Mouse (Mus musculus) 416B (cell line): ENCODE measurements around the gene App.

Source experiments
- DNase-seq: peaks from one replicate; pipeline ENCODE4 v3.0.0; 2011; ENCODE audit warnings: low read depth

The App gene

DNA sequence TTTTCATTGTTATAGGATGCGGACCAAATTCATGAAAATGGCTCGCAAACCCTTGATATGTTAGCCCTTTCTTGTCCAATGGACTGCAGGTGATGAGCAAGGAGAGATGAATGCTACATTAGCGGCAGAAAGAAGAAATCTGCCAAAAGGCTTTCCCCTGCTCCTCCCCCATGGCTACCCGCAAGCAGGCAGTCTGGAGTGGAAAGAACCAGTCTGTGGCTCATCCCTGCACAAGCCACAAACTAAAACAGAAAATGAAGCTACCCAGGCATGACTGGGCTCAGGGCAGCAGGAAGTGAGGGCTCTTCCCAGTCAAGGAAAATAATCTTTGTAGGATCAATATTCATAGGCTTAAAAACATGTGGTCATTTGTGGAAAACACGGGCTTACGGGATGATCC is 54.6 kb downstream of the App start:
- DNase-seq = no peak

DNA sequence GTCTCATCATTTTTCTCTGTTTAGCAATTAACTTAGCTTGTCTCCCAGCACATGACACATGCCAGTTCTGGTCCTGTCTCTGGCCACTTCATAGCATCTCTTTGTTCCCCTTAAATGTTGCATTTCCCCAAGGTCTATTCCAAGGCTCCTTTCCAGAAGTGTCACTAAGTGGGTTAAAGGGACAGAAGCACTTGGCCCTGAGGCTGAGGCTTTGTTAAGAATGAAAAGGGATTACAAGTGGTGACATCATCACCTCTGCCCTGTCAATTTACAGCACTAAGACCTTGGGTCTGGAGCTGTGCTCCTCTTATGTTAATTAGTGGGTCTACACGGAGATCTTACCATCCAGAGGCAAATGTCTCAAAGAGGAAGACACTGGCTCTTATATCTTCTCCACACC is 56.0 kb downstream of the App start:
- DNase-seq = no peak

DNA sequence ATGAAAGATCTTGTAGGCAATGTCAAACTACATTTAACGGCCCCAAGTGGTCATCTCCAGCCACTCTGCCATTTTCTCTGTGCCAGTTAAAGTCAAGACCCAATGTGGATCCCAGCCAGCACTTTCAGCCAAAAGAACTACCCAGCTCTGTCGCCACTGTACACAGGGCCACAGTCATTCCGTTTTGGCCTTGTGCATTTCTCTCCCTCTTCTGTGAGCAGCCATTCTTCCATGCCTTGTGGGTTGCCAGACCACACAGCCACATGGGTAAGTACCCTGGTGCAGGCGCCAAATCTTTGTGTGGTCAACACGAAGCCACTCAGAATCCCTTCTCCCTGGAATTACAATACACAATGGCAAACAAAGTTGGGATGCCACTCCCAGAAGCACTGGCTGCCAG is 57.7 kb downstream of the App start:
- DNase-seq = no peak

DNA sequence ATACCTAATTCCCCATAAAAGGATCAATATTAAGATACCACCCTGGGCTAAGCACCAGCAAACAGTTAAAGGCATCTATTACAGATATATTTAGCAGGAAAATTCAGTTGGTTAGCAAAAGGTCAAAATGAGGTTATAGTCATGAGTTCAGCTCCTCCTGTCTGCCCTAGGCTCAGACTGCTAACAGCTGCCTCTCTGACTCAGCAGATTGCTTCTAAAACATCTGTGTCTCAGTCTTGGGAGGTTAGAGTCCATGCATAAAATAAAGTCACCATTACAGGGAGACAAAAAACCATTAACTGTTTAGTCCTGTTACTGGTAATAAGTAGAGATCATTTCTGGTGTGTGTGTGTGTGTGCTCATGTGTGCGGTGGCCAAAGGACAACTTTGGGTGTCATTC is 58.8 kb downstream of the App start:
- no peak for DNase-seq

DNA sequence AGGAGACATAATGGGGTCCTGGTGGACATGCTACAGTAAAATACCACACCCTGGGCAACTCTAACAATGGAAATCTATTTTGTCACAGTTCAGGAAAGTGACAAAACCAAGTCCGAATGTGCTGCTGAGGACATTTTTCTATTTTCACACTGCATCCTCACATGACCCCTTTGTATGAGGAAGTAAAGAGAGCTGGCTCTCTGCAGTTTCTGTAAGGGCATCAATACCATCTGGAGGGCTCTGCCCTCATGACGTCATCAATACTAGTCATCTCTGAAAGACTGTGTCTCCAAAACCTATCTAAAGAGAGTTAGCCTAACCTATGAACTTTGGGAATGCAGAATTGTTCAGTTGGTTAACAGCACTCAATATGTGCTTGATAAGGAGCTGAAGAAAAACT is 59.6 kb downstream of the App start:
- no peak for DNase-seq

DNA sequence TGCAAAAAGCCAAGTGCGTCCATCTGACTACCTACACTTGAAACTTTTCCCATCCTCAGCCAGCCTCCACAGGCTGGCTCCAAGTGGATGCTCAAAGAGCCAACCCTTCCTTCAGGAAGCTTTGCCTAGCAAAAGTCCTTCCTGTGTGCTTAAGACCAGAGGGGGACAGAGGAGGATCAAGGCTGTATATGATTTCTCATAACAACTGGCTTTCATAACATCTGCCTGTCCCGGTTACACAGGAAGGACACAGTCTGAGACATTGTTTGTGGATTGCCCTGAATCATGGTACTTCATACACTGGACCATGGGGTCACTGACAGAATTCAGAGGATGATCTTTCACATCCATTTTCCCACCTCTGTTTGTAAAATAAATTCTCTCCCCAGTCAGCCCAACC is 61.3 kb downstream of the App start:
- no peak for DNase-seq

DNA sequence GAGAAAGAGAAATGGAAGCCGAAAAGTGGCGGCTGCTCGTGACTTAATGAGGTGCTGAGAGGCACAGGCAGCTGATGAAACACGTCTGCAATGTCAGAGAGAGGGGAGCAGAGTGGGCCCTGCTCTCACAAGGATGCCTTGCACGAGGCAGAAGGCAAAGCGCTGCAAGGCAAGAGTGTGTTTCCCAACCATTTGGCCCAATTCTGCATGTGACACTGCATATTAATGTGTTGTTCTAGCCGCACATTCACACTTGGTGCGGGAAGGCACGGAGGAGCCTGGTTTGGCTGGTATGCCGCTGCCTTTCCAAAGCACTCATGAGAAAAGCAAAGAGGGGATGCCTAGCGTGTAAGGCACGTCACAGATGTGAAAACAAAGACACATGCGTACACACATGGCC is 63.1 kb downstream of the App start:
- no peak for DNase-seq

DNA sequence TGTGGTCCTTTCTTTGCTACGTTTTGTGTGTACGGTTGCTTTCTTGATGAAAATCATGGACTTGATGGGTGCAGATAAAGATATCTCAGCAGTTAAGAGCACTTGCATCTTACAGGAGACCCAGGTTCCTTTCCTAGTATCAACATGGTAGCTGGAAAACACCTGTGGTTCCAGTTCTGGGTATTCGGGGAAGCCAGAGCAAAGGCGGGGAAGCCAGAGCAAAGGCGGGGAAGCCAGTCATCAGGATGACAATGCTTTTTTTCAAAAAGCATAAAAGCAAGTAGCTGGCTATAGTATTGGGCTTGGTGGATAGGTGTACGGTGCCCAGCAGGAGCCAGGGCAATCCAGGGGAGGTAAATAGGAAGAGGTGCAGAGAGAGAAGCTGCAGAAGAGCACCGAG is 65.1 kb downstream of the App start:
- DNase-seq = no peak

DNA sequence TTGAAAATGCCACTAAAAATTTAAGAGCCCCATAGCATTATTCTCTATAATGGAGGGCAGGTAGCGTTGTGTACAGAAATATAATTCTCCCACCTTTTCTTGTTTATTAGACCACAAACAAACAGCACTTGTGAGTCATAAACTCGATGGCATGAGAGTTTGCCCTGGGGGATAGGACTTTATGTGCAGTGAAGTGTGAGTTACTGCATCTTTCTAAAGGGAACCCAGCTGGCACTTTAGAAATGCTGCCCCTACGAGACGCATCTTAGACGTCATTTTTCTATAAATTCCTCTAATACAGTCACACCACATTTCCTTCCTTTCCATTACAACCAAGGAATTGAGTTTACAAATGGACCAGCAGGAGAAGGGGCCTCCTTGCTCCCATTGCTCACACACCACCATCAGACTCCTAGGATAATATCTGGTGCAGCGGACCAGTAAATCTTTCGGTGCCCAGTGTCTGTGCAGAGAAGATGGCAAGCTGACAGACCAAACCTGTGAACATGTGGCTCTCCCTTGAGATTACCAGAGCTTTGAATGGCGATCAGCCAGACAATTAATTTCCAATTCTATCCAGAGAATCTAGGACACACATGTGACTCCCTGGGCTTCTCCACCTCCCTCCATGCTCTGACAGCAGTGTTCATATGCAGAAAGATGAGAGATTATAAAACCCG is 66.8 kb downstream of the App start:
- DNase-seq = no peak

DNA sequence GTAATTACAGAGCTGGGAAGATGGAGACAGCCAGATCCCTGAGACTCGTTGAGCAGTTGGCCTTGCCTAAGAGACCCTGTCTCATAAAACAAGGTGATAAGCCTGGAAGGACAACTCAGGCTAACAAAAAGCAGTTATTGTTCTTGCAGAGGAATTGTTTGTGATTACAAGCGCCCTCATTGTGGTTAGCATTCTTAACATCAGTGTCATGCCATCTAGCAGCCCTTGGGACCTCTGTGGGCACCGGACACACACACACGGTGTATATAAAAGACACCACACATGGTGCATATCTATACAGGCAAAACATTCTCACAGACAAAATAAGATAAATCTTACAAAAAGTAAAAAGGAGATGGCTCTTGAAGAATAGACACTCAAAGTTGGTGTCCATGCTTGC is 68.0 kb downstream of the App start:
- no peak for DNase-seq

DNA sequence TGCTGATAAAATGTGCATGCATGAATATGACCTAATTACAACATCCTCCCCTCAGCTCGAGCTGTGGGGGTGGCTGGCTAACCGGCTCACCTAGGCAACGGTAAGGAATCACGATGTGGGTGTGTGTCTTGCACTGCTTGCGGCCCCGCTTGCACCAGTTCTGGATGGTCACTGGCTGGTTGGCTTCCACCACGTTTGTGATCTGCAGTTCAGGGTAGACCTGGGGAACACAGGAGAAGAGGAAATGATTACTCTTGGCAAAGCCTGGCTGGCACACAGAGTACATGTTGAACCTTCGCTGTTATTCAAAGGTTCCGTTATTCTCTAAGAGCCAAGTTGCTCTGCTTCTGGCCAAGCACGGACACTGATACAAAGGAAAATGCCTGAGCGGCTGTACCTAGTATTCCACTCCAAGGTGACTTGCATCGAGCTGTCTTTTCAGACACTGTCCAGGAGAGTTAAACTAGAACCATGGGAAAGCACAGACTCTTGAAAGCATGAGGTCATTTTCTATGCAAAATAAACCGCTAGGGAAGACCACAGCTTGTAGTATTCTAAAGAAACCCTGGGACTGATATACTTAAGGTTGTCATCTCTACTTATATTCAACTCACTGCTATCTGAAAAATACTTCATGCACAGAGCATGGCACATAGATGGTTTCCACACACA is 70.3 kb downstream of the App start:
- no peak for DNase-seq

DNA sequence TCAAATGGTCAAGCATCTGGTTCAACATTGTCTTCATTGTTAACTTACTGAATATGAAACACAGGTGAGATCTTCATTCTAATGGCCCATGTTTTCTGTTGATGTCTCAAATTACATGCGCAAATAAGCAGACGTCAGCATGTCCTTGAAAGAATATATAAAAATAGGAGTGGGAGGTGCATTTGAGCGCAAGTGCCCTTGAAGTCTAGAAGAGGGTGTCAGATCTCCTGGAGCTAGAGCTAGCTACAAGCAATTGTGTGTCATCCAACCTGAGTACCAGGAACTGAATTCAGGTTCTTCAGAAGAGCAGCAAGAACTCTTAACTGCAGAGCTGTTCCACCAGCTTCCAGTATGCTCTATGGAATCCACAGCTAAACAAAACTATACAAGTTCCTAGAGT is 72.0 kb downstream of the App start:
- DNase-seq = no peak

DNA sequence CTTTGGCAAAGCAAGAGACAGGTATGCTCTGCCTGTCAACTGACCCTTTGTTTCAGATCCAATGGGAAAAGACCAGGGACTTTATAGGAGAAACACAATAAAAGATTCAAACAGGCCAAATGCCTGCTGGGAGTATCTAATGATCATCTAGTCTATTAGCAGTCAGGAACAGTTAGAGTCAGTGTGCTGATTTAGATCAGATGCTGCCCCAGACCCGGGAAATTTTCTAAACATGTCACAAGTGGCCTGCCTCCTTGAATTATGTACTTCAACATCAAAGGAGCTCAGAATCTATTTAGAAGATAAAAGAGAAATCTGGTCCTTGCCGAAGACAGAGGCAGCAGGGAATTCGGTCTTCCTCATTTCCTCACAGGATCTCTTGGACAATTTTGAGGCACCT is 72.8 kb downstream of the App start:
- no peak for DNase-seq

DNA sequence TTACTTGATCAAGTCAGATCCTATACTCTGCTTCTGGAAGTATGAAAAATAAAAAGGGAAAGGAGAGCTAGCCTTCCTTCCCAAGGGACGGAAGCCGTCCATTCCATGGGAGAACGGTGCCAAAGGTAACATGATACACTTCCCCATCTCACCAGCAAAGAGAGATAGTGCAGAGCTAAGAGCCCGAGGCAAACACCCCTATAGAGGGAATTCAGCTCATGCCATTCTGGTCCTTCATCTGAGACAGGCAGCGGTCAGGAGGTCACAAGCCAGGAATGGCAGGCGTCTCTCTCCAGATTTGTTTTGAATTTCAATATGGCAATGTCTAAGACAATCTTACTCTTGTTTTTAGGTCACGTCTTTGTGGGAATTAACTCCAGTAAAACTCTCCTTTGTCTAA is 74.1 kb downstream of the App start:
- no peak for DNase-seq

DNA sequence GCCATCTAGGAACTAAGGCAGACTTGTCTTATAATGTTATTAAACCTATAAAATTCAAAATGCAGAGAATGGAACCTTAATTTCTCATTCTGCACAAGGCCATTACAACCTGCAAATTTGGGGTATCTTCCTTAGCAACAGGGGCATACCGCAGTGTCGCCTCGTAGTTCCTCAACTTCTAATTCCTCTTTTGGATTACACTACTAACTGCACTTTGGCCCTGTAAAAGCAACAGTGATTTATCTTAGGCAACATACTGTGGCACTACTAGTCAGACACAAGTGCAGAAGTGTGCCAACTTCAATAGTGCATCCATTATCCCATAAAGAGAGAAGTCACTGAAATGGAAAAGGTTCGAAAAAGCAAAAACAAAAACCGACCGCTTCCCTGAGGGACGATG is 74.5 kb downstream of the App start:
- DNase-seq = no peak

DNA sequence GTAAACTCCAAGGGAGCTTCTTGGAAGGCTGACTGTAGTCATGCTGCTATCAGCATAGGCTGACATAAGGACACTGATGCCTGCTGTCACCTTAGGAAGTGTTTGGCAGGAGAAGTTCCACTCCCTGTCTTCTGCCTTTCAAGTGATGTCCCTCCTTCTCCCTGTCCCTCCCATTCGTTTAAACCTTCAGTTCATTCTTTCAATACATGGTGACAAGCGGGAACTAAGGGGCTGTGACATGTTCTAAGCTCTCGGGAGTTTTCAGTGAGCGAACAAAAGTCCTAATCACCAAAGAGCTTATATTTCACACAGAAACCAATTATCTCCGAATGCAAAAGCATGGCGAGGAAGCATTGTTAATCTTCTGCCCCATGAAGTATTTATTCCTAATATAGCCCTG is 77.2 kb downstream of the App start:
- no peak for DNase-seq

DNA sequence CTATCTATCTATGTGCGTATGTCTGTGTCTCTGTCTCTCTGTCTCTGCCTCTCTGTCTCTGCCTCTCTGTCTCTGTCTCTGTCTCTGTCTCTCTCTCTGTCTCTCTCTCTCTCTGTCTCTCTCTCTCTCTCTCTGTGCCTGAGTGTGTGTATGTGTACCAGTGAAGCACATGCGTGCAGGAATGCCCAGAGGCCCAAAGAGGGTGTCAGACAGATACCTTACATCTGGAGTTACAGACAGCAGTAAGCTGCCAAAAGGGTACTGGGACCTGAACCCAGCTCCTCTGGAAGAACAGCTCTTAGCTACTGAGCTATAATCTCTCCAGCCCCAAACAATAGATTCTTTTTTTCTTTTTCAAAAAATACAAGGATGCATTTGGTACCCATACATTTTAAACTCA is 77.6 kb downstream of the App start:
- DNase-seq = no peak

DNA sequence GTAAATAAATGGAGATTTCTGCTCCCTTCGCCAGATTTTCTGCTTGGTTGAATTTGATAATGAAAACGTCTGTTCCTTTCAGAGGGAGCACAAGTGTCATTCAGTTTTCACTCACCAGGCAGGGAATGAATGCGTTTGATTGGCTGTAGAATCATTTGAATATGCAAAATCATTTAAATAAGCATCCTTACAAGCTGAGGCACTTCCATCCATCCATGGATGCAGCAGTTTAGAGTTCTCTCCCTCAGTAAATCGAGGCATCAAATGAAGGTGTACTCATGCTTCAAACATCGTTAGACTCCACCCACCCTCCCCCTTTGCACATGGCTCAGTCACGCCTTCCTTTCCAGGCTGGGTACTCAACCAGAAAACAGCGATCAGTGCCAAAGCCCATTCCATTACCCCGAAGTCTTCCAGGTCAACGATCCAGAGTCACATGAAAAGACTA is 80.9 kb downstream of the App start:
- DNase-seq = no peak

DNA sequence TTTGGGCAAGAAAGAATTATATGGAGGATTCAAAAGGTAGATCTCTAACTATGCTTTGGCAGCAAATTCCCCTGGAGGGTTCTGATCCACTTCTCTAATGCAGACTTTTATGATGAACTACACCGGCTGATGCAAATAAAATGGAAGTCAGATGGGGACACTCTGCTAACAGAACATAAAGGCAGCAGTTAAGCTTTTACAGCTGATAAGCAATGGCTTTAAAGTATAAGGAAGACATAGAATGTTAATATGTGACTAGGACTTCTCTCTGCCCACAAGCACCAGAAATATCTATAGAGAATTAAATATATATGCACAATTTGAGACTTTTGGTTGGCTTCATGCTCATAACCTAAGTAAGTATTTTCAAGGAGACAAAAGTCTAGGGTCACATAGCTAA is 81.4 kb downstream of the App start:
- DNase-seq = no peak

DNA sequence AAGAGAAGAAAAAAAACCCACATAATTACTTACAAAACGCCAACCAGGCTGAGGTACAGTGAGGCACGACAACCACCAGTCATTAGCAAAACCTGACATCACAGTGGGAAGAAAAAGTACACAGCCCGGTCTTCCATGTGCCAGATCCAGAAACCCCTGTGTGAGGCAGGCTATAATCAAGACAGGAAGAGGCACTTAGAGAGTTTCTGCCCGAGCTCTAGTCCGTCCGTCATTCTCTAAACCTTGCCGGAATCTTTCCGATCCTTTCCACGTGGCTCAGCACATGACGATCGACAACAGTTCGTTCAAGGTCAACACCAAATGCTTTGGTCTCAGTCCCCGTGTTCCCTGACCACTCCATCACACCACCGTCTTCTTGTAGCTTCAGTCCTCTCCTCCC is 82.6 kb downstream of the App start:
- no peak for DNase-seq

DNA sequence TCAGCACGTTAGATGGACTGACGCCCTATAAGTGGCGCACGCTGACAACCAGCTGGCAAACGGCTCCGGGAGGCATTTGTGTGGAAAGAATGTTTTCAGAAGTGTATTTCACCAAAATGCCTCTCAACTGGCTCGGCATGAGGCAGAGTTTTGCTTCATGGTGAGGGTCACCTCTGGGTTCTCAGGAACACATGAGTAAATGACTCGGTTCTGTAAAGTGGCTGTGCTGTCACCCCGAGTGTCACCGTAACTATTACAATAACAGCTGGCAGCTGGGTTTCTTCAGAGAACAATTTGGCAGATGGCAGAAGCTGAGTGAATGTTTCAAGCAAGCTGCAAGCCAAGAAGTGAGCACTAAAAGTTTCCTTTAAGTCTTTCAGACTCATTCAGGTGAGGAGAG is 85.4 kb downstream of the App start:
- no peak for DNase-seq

DNA sequence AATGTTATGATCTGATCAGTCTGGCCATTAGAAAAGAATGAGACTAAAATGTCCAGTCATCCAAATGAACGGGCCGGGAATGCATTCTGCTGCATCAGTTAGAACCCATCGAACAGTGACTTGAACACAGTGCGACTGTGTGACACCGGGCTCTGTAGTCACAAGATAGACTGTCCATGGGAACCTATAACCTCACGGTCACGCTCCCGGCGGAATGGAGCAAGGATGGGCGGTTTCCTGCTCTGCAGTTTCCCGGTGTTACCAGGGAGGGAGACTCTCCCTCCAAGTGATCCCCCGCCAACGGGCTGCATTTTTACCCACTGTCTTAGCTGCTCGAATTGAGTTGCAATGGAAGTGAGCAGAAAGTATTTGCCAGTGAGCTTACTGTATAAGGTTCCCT is 87.3 kb downstream of the App start:
- no peak for DNase-seq

DNA sequence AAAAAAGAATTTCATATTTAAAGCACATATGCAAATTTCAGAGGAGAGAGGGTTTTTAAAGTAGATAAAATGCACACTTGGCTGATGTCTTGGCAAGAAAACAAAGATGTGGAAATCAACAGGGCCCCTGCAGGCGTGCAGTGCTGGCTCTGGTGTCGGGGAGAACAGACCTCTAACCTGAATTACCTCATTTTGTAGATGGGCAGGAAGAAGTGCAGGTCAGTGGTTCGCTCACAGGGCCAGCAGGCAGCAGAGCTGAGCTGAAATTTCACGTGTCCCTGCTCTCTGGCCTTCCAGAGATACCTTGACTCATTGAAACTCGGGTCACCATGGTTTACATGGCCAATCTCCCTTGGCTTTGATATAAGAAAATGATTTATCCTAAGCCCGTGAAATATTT is 87.7 kb downstream of the App start:
- no peak for DNase-seq

DNA sequence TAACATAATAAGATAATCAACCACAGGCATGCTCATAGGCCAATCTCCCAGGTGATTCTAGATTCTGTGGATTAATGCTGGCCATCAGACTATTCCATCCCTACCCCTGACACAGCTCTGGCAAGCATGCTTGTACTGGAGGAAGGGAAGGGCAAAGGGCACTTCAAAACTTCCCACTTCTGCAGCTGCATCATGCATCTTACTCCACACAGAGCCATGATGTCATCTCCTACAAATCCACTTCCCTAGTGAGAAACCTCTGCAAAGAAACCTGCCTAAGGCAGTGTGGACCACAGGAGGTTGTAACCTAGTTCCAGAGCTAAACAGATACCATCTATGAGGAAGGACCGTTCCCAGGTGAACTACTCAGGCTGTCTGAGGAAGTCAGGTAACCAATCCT is 89.4 kb downstream of the App start:
- DNase-seq = no peak
